Mouse (Mus musculus) forebrain, embryonic 12.5 days (tissue): ENCODE results near the gene 9930104L06Rik. TPM values are rescaled to one million over a fixed set of nuclear protein-coding genes. Genes with fewer than 3 reads are reported as not detected.

Experiments
- ATAC-seq: fragments of 200-750 bp; cut with Nextera tagmentation; 2 replicates; pipeline ENCODE4 v1.8.0; 2017; ENCODE audit warnings: moderate TSS enrichment; ENCODE audit not compliant: low FRiP score
- H3K27ac ChIP-seq: fragments of 300-500 bp; sonication (generic); 2 replicates; pipeline ENCODE4 v1.5.1; 2016; ENCODE audit warnings: mild to moderate bottlenecking
- H3K27me3 ChIP-seq: fragments of 300-500 bp; sonication (generic); 2 replicates; pipeline ENCODE4 v1.6.1; 2016; ENCODE audit warnings: mild to moderate bottlenecking
- H3K36me3 ChIP-seq: fragments of 300-500 bp; sonication (generic); replicated peaks from 2 replicates; pipeline ENCODE4 v1.6.1; 2016; ENCODE audit warnings: mild to moderate bottlenecking
- H3K4me1 ChIP-seq: fragments of 300-500 bp; sonication (generic); 2 replicates; pipeline ENCODE4 v1.6.1; 2016
- H3K4me2 ChIP-seq: fragments of 300-500 bp; sonication (generic); 2 replicates; pipeline ENCODE4 v1.6.1; 2016; ENCODE audit warnings: mild to moderate bottlenecking, moderate library complexity
- H3K4me3 ChIP-seq: fragments of 300-500 bp; sonication (generic); replicated peaks from 2 replicates; pipeline ENCODE4 v1.5.1; 2016; ENCODE audit warnings: mild to moderate bottlenecking
- H3K9ac ChIP-seq: fragments of 300-500 bp; sonication (generic); 2 replicates; pipeline ENCODE4 v1.6.1; 2016; ENCODE audit warnings: mild to moderate bottlenecking
- H3K9me3 ChIP-seq: fragments of 300-500 bp; sonication (generic); 2 replicates; pipeline ENCODE4 v1.6.1; 2016
- WGBS: fragments of 180-500 bp; shearing (Covaris S2); methylation state at CpG from one replicate; pipeline ENCODE4 v1.1.7; 2016; 5-methylcytosine and 5-hydroxymethylcytosine counted together
- polyA plus RNA-seq: library from polyadenylated mRNA; unstranded; fragments of >200 nt; fragmentation: Nextera tagmentation; extraction: Ambion mirVana; gene quantifications from 2 replicates; pipeline ENCODE4 v1.2.1, GENCODE M21; 2016

The 9930104L06Rik gene
- polyA plus RNA-seq, 1 experiment from 2014 or later, result 18.9 TPM

DNA sequence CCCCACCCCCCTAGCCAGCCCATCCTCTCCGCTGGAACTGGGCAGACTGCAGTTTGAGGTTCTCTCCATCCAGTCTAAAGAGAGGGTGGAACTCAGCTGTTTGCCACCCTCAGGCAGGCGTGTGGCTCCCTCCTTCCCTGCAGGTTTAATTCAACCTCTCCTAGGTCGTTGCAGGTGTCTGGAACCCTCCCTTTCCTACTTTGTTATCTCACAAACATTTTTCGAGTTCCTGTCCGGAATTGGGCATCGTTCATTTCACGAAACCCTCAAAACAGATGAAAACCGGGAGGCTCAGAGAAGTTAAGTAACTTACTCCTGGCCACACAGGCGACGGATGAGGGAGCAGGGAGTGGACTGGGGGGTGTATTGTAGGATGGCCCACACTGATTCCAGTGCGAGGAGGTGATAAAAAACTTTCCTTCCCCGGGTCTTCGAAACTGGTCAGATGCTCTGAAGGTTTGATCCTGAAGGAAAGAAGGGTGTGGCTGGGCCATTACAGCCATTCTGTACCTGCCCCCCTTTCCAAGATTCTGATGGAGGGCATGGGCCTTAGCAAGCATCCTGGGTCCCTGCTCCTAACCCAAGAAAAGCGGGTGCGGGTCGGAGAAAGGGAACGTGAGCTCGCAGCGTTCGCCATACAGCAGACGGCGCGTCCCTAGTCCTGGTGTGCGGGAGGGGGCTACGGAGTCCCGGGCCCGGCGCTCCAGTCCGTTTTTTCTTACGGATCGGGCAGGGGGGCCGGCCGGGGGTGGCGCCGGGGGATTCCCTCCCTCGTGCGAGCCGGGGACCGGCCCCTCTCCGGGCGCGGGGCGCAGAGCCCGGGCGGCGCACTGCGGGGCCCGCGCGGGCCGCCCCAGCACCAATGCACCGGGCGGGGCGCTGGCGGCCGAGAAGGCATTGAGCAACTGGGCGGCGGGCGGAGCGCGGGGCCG, 49.1 kb downstream of the 9930104L06Rik start, which contains the start of gene Rspo1:
TSS of gene Rspo1 (plus strand) at position 760 of the 932 bp plus-strand sequence.
- peaks cover 56% of the 10 kb centered on the region for H3K4me1 ChIP-seq

DNA sequence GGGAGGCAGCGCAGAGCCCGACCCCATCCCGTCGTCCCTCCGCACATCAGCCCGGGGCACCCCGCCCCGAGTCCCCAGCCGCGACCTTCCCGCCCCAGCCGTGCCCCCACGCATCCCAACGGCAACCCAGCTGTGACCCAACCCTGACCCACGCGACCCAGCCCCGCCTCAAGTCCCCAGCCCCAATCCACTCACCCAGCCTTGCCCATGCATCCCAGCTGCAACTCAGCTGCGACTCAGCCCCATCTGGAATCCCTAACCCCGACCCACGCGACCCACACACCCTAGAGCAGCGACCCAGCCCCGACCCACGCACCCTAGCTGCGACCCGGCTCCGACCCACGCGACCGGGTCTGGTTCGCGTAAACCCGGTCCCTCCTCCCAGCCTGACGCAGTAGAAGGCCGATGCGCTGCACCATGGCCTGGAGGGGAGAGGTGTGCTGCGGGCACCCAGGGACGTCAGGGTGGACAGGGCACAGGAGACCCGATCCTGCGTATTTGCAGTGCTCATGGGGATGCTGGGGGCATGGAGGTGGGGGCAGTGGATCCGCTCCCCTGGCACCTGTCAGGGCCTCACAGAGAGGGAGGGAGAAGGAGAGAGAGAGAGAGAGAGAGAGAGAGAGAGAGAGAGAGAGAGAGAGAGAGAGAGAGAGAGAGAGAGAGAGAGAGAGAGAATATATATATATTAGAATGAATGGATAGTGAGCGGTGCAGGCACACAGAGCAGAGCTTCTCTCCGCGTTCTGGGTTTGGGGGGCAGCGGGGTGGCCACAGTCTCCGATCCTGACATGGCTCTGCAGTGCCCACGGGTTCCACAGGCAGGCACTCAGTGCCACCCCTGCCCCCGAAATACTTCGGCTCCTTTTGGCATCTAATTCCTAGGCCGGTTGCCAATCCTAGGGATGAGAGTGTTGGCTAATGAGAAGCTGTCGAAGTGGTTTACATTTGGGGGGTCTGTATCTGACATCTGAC, 50.2 kb downstream of the 9930104L06Rik start:
- Histone ChIP-seq H3K27ac (peak overlapping the region; percentile 50; the same call in 1 of the 2 replicates), H3K27me3 (peaks cover 97% of the 10 kb centered on the region), H3K36me3 (no peaks in the 10 kb centered on the region), H3K4me2 (peak overlapping the region; percentile 60), H3K9ac (peak overlapping the region; percentile 54), H3K4me1 (peaks cover 60% of the 10 kb centered on the region), H3K4me3 (peak overlapping the region; percentile 49), H3K9me3 (no peaks in the 10 kb centered on the region)
- 3% methylated on average over 40 of the region's 51 CpGs for WGBS
- no peak for ATAC-seq

More for the DNA sequence above, 49.1 kb downstream of the 9930104L06Rik start, which contains the start of gene Rspo1:
- Histone ChIP-seq H3K36me3 (no peaks in the 10 kb centered on the region), H3K4me2 (peak within 1 kb of the TSS; percentile 60), H3K4me3 (peak within 1 kb of the TSS; percentile 49), H3K9ac (peak within 1 kb of the TSS; percentile 54), H3K27me3 (peaks cover 94% of the 10 kb centered on the region), H3K27ac (peak within 1 kb of the TSS; percentile 50; the same call in 1 of the 2 replicates), H3K9me3 (no peaks in the 10 kb centered on the region)
- WGBS, result 1% methylated on average over 46 of the region's 62 CpGs
- ATAC-seq, result 0 out of 2 replicates have a peak, but pooled peaks have one; percentile 17

- Histone ChIP-seq H3K27me3 (peaks cover 95% of the 10 kb centered on the region), H3K27ac (no peak overlapping the region), H3K36me3 (no peaks in the 10 kb centered on the region), H3K4me3 (peak overlapping the region; percentile 49), H3K9ac (no peak overlapping the region), H3K4me2 (peak overlapping the region; percentile 60), H3K9me3 (no peaks in the 10 kb centered on the region), H3K4me1 (peaks cover 60% of the 10 kb centered on the region)
- 7% methylated on average over 10 of the region's 10 CpGs for WGBS
- ATAC-seq, result no peak
These were observed 50.9 kb downstream of the 9930104L06Rik start for GRCm38 (mm10) chr4:124987711-124988097.

GRCm38 (mm10) chr4:124988382-124988781, 51.5 kb downstream of the 9930104L06Rik start:
- no peak overlapping the region; the same call in 1 of the 2 replicates for H3K9ac ChIP-seq

DNA sequence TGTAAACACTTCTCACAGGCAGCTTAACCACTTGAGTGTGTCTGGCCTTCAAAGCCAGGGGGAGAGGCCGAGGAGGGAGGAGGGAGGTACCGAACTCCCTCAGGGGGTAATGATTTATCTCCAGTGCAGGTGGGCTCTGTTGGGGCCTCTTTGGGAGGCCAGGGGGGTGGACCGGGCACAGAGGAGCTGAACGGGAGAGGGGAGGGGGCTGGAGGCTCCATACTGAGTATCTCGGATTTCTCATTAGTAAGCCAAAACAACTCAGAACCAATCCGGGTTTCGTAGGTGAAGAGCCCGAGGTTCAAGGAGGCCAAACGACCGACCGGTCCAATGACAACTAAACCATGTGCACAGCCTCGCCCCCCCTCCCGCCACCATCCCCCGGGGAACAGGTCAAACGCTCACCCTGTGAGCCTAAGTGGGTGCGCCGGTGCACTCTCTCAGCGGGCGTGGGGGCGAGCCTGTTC, 53.0 kb downstream of the 9930104L06Rik start:
- Histone ChIP-seq H3K27me3 (peaks cover 76% of the 10 kb centered on the region), H3K9ac (0 out of 2 replicates have a peak overlapping the region, but pooled peaks have one; percentile 27), H3K9me3 (no peaks in the 10 kb centered on the region), H3K4me1 (peaks cover 59% of the 10 kb centered on the region), H3K4me3 (peak overlapping the region; percentile 18), H3K27ac (0 out of 2 replicates have a peak overlapping the region, but pooled peaks have one; percentile 19), H3K4me2 (peak overlapping the region; percentile 48), H3K36me3 (no peaks in the 10 kb centered on the region)
- ATAC-seq, result no peak
- 2% methylated on average over 20 of the region's 20 CpGs for WGBS

More at GRCm38 (mm10) chr4:124988382-124988781, 51.5 kb downstream of the 9930104L06Rik start:
- H3K27ac ChIP-seq, result 0 out of 2 replicates have a peak overlapping the region, but pooled peaks have one; percentile 19
- H3K36me3 ChIP-seq, result no peaks in the 10 kb centered on the region
- peak overlapping the region; percentile 60 for H3K4me2 ChIP-seq
- peaks cover 90% of the 10 kb centered on the region for H3K27me3 ChIP-seq
- WGBS, result 23% methylated on average over 9 of the region's 9 CpGs
- H3K9me3 ChIP-seq, result no peaks in the 10 kb centered on the region
- H3K4me3 ChIP-seq, result peak overlapping the region; percentile 49; the same call in 1 of the 2 replicates
- no peak for ATAC-seq
- peaks cover 60% of the 10 kb centered on the region for H3K4me1 ChIP-seq

- ATAC-seq, result no peak
- 2% methylated on average over 7 of the region's 7 CpGs for WGBS
- peak overlapping the region; percentile 48 for H3K4me2 ChIP-seq
- peaks cover 71% of the 10 kb centered on the region for H3K27me3 ChIP-seq
- H3K36me3 ChIP-seq, result no peaks in the 10 kb centered on the region
- peaks cover 54% of the 10 kb centered on the region for H3K4me1 ChIP-seq
- H3K27ac ChIP-seq, result 0 out of 2 replicates have a peak overlapping the region, but pooled peaks have one; percentile 19
- H3K9ac ChIP-seq, result 0 out of 2 replicates have a peak overlapping the region, but pooled peaks have one; percentile 27
- H3K9me3 ChIP-seq, result no peaks in the 10 kb centered on the region
- peak overlapping the region; percentile 18 for H3K4me3 ChIP-seq
These were observed 53.5 kb downstream of the 9930104L06Rik start for GRCm38 (mm10) chr4:124990325-124990724.

Other genes with a start within 250 kb of the 9930104L06Rik start
- gene Utp11, start 243.4 kb upstream of the 9930104L06Rik start, polyA plus RNA-seq, result 63.8 and 64.0 TPM in 2 replicates
- 2.2 TPM in 2 replicates for gene Fhl3, start 236.3 kb upstream of the 9930104L06Rik start, polyA plus RNA-seq
- gene Sf3a3, start 222.3 kb upstream of the 9930104L06Rik start, polyA plus RNA-seq, result 203 and 204 TPM in 2 replicates
- gene Inpp5b, start 195.2 kb upstream of the 9930104L06Rik start, polyA plus RNA-seq, result 23.8 and 31.9 TPM in 2 replicates
- gene Mtf1, start 134.9 kb upstream of the 9930104L06Rik start, polyA plus RNA-seq, result 13.6 and 17.4 TPM in 2 replicates
- gene Yrdc, start 86.4 kb upstream of the 9930104L06Rik start, polyA plus RNA-seq, result 45.0 and 48.5 TPM in 2 replicates
- 60.1 and 64.9 TPM in 2 replicates for gene 1110065P20Rik, start 85.9 kb upstream of the 9930104L06Rik start, polyA plus RNA-seq
- 5.6 and 9.7 TPM in 2 replicates for gene Maneal, start 74.9 kb upstream of the 9930104L06Rik start, polyA plus RNA-seq
- 1.2 and 1.9 TPM in 2 replicates for gene Epha10, start 56.1 kb upstream of the 9930104L06Rik start, polyA plus RNA-seq
- gene Cdca8, start 2.3 kb downstream of the 9930104L06Rik start, polyA plus RNA-seq, result 243 and 257 TPM in 2 replicates
- 20.3 and 26.2 TPM in 2 replicates for gene Rspo1, start 49.4 kb downstream of the 9930104L06Rik start, polyA plus RNA-seq
- 97.1 and 103 TPM in 2 replicates for gene Gnl2, start 79.5 kb downstream of the 9930104L06Rik start, polyA plus RNA-seq
- 0.28 and 0.41 TPM in 2 replicates for gene Dnali1, start 128.7 kb downstream of the 9930104L06Rik start, polyA plus RNA-seq
- gene Snip1, start 129.6 kb downstream of the 9930104L06Rik start, polyA plus RNA-seq, result 29.8 and 32.2 TPM in 2 replicates
- 128 and 138 TPM in 2 replicates for gene Meaf6, start 148.1 kb downstream of the 9930104L06Rik start, polyA plus RNA-seq
- 0.18 and 0.23 TPM in 2 replicates for gene Zc3h12a, start 190.8 kb downstream of the 9930104L06Rik start, polyA plus RNA-seq